Mouse (Mus musculus): ENCODE measurements around the gene Tmtc1. TPM values are rescaled to one million over a fixed set of nuclear protein-coding genes. Genes with fewer than 3 reads are reported as not detected.

The Tmtc1 gene
- polyA plus RNA-seq, 1 experiment from 2014 or later: 0.74 TPM

DNA sequence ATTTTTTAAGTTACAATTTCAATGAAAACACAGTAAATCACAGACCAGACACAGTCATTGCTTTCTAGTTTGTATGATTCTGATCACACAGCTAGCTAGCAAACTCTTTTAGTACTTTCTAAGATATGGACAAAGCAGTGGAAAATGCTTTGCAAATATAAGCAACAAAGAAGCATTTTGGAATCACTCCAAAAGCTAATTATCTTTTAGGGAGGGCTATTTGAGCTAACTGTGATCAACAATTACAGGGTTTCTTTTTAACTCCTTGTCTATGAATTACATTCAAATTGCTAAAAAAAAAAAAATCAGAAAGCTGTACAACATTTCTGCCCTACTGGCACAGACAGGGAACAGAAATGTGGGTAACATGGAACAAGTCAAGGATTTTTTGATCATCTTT, 114.2 kb downstream of the Tmtc1 start:
- H3K4me1 ChIP-seq (replicated peaks; ENCODE audit: control insufficient read depth, insufficient read depth, low read length): no peaks in the 10 kb centered on the region
- ATAC-seq (ENCODE audit: low FRiP score): no peak
- no peak for DNase-seq (ENCODE audit: low spot score)

GRCm38 (mm10) chr6:148328928-148329327, 115.3 kb downstream of the Tmtc1 start:
- Histone ChIP-seq H3K9me3 (ENCODE audit: control insufficient read depth, low read length) (no peaks in the 10 kb centered on the region), H3K36me3 (ENCODE audit: control insufficient read depth, insufficient read depth, low read length) (no peaks in the 10 kb centered on the region), H3K4me2 (replicated peaks; ENCODE audit: low read depth, low read length) (no peak overlapping the region), H3K4me1 (replicated peaks; ENCODE audit: control insufficient read depth, insufficient read depth, low read length) (no peaks in the 10 kb centered on the region), H3K27me3 (ENCODE audit: control insufficient read depth, insufficient read depth, low read length) (no peaks in the 10 kb centered on the region), H3K9ac (ENCODE audit: low read depth, low read length) (no peak overlapping the region), H3K4me3 (ENCODE audit: low read depth, low read length) (no peak overlapping the region), H3K27ac (ENCODE audit: low read depth, low read length) (no peak overlapping the region)
- WGBS: 84% methylated on average over 2 of the region's 2 CpGs
- no peak for ATAC-seq (ENCODE audit: low FRiP score)
- no peak for DNase-seq (ENCODE audit: low spot score)

More for the DNA sequence above, 114.2 kb downstream of the Tmtc1 start:
- Histone ChIP-seq H3K9ac (ENCODE audit: low read depth, low read length) (no peak overlapping the region), H3K27ac (ENCODE audit: low read depth, low read length) (no peak overlapping the region), H3K27me3 (ENCODE audit: control insufficient read depth, insufficient read depth, low read length) (no peaks in the 10 kb centered on the region), H3K4me2 (replicated peaks; ENCODE audit: low read depth, low read length) (no peak overlapping the region), H3K9me3 (ENCODE audit: control insufficient read depth, low read length) (no peaks in the 10 kb centered on the region), H3K4me3 (ENCODE audit: low read depth, low read length) (no peak overlapping the region), H3K36me3 (ENCODE audit: control insufficient read depth, insufficient read depth, low read length) (no peaks in the 10 kb centered on the region)

GRCm38 (mm10) chr6:148328130-148328529, 116.1 kb downstream of the Tmtc1 start:
- Histone ChIP-seq H3K4me1 (replicated peaks; ENCODE audit: control insufficient read depth, insufficient read depth, low read length) (no peaks in the 10 kb centered on the region), H3K9me3 (ENCODE audit: control insufficient read depth, low read length) (no peaks in the 10 kb centered on the region), H3K36me3 (ENCODE audit: control insufficient read depth, insufficient read depth, low read length) (no peaks in the 10 kb centered on the region), H3K27me3 (ENCODE audit: control insufficient read depth, insufficient read depth, low read length) (no peaks in the 10 kb centered on the region), H3K4me3 (ENCODE audit: low read depth, low read length) (no peak overlapping the region), H3K4me2 (replicated peaks; ENCODE audit: low read depth, low read length) (no peak overlapping the region), H3K27ac (ENCODE audit: low read depth, low read length) (no peak overlapping the region), H3K9ac (ENCODE audit: low read depth, low read length) (no peak overlapping the region)
- no peak for DNase-seq (ENCODE audit: low spot score)
- ATAC-seq (ENCODE audit: low FRiP score): no peak
- WGBS: 86% methylated on average over 6 of the region's 6 CpGs

GRCm38 (mm10) chr6:148318736-148319135, 125.5 kb downstream of the Tmtc1 start:
- no peak for ATAC-seq (ENCODE audit: low FRiP score)
- no peaks in the 10 kb centered on the region for H3K36me3 ChIP-seq (ENCODE audit: control insufficient read depth, insufficient read depth, low read length)
- H3K4me2 ChIP-seq (replicated peaks; ENCODE audit: low read depth, low read length): no peak overlapping the region
- H3K9me3 ChIP-seq (ENCODE audit: control insufficient read depth, low read length): no peaks in the 10 kb centered on the region
- no peak for DNase-seq (ENCODE audit: low spot score)
- H3K4me3 ChIP-seq (ENCODE audit: low read depth, low read length): no peak overlapping the region
- no peak overlapping the region for H3K27ac ChIP-seq (ENCODE audit: low read depth, low read length)
- no peak overlapping the region for H3K9ac ChIP-seq (ENCODE audit: low read depth, low read length)
- no peaks in the 10 kb centered on the region for H3K27me3 ChIP-seq (ENCODE audit: control insufficient read depth, insufficient read depth, low read length)
- H3K4me1 ChIP-seq (replicated peaks; ENCODE audit: control insufficient read depth, insufficient read depth, low read length): no peaks in the 10 kb centered on the region

GRCm38 (mm10) chr6:148315571-148316080, 128.6 kb downstream of the Tmtc1 start:
- Histone ChIP-seq H3K4me3 (ENCODE audit: low read depth, low read length) (no peak overlapping the region), H3K4me2 (replicated peaks; ENCODE audit: low read depth, low read length) (no peak overlapping the region), H3K27me3 (ENCODE audit: control insufficient read depth, insufficient read depth, low read length) (no peaks in the 10 kb centered on the region), H3K9ac (ENCODE audit: low read depth, low read length) (no peak overlapping the region), H3K9me3 (ENCODE audit: control insufficient read depth, low read length) (no peaks in the 10 kb centered on the region), H3K27ac (ENCODE audit: low read depth, low read length) (no peak overlapping the region), H3K4me1 (replicated peaks; ENCODE audit: control insufficient read depth, insufficient read depth, low read length) (no peaks in the 10 kb centered on the region), H3K36me3 (ENCODE audit: control insufficient read depth, insufficient read depth, low read length) (no peaks in the 10 kb centered on the region)
- 82% methylated on average over 5 of the region's 5 CpGs for WGBS
- DNase-seq (ENCODE audit: low spot score) (no peak), ATAC-seq (ENCODE audit: low FRiP score) (no peak)

DNA sequence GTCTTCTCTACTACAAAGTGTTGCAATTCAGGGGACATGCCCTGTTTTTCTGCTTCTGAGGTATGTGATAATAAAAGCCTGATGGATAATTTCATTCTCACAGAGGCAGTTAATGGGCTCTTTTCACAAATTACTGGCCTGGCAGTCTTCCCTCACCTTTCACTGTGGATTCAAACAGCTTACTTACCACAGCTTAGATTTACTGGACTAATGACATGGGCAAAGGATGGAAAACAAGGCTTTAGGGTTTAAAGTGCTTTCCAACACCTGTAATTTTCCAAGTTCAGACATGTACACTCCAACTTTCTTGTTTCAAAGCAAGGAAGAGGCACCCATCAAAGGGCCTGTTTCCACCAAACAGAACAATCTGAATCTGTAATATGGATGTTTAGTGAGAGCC, 129.1 kb downstream of the Tmtc1 start:
- ATAC-seq (ENCODE audit: low FRiP score) (no peak), DNase-seq (ENCODE audit: low spot score) (no peak)
- Histone ChIP-seq H3K4me1 (replicated peaks; ENCODE audit: control insufficient read depth, insufficient read depth, low read length) (no peaks in the 10 kb centered on the region), H3K9ac (ENCODE audit: low read depth, low read length) (no peak overlapping the region), H3K27me3 (ENCODE audit: control insufficient read depth, insufficient read depth, low read length) (no peaks in the 10 kb centered on the region), H3K27ac (ENCODE audit: low read depth, low read length) (no peak overlapping the region), H3K36me3 (ENCODE audit: control insufficient read depth, insufficient read depth, low read length) (no peaks in the 10 kb centered on the region), H3K4me3 (ENCODE audit: low read depth, low read length) (no peak overlapping the region), H3K9me3 (ENCODE audit: control insufficient read depth, low read length) (no peaks in the 10 kb centered on the region), H3K4me2 (replicated peaks; ENCODE audit: low read depth, low read length) (no peak overlapping the region)

DNA sequence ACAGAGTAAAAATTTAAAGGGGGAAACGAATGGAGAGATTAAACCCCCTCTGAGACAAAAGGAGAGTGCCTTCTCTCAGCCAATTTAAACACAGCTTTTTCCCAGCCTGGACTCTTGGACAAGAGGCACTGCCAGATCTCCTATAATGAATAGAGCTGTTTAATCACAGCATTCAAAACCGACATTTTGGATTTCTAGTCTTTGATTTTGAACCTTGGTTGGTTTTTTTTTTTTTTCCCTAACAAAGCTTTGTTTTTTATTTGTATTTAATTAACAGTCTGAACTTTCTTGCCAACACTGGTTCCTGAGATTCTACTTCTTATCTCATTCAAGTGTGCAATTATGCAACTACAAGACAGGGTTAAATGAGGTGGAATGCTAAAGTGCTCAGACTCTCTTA, 133.2 kb downstream of the Tmtc1 start:
- Histone ChIP-seq H3K27ac (ENCODE audit: low read depth, low read length) (no peak overlapping the region), H3K27me3 (ENCODE audit: control insufficient read depth, insufficient read depth, low read length) (no peaks in the 10 kb centered on the region), H3K9me3 (ENCODE audit: control insufficient read depth, low read length) (no peaks in the 10 kb centered on the region), H3K4me2 (replicated peaks; ENCODE audit: low read depth, low read length) (no peak overlapping the region), H3K9ac (ENCODE audit: low read depth, low read length) (no peak overlapping the region), H3K4me1 (replicated peaks; ENCODE audit: control insufficient read depth, insufficient read depth, low read length) (no peaks in the 10 kb centered on the region), H3K36me3 (ENCODE audit: control insufficient read depth, insufficient read depth, low read length) (no peaks in the 10 kb centered on the region), H3K4me3 (ENCODE audit: low read depth, low read length) (no peak overlapping the region)
- WGBS: 55% methylated on average over 2 of the region's 2 CpGs
- DNase-seq (ENCODE audit: low spot score) (no peak), ATAC-seq (ENCODE audit: low FRiP score) (no peak)

DNA sequence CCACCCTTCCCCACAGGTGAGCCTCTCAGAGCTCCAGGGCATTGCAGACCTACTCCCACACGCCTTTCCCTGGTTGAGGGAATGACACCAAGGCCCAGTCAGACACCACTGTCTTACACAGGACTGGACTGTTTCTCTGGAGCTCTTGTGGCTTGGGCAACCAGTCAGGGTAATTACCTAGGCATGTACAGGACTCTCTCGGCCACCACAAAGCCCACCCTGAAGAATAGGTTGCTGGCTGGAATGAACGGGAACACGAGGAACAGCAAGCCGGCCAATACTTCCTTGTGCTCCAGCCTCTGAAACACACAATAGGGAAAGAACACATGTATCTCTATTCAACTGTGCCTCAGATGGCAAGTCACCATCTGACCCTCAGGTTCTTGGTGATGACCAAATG, 138.4 kb downstream of the Tmtc1 start:
- no peak overlapping the region for H3K27ac ChIP-seq (ENCODE audit: low read depth, low read length)

DNA sequence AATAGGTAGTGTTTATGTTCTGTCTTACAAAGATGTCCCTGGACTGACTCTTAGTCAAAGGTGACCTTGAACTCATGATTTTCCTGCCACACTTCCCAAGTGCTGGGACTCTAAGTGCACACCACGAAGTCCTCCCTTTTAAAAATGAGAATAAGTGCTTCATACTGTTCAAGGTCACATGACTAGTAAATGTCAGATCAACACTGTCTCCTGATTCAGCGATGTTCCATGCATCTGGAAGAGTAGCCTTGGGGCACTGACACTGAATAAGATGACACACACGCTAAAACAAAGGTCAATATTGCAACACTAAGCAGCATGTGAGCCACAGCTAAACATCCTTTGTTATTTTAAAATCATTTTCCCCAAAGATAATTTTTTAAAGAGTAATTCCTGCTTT, 139.0 kb downstream of the Tmtc1 start:
- H3K27ac ChIP-seq (ENCODE audit: low read depth, low read length): no peak overlapping the region
- 77% methylated on average over 3 of the region's 3 CpGs for WGBS
- H3K4me3 ChIP-seq (ENCODE audit: low read depth, low read length): no peak overlapping the region
- no peak overlapping the region for H3K4me2 ChIP-seq (replicated peaks; ENCODE audit: low read depth, low read length)
- no peaks in the 10 kb centered on the region for H3K27me3 ChIP-seq (ENCODE audit: control insufficient read depth, insufficient read depth, low read length)
- no peaks in the 10 kb centered on the region for H3K9me3 ChIP-seq (ENCODE audit: control insufficient read depth, low read length)
- DNase-seq (ENCODE audit: low spot score): no peak
- no peaks in the 10 kb centered on the region for H3K4me1 ChIP-seq (replicated peaks; ENCODE audit: control insufficient read depth, insufficient read depth, low read length)
- no peaks in the 10 kb centered on the region for H3K36me3 ChIP-seq (ENCODE audit: control insufficient read depth, insufficient read depth, low read length)
- no peak overlapping the region for H3K9ac ChIP-seq (ENCODE audit: low read depth, low read length)
- ATAC-seq (ENCODE audit: low FRiP score): no peak

More for the DNA sequence above, 138.4 kb downstream of the Tmtc1 start:
- Histone ChIP-seq H3K4me1 (replicated peaks; ENCODE audit: control insufficient read depth, insufficient read depth, low read length) (no peaks in the 10 kb centered on the region), H3K4me2 (replicated peaks; ENCODE audit: low read depth, low read length) (no peak overlapping the region), H3K4me3 (ENCODE audit: low read depth, low read length) (no peak overlapping the region), H3K9ac (ENCODE audit: low read depth, low read length) (no peak overlapping the region), H3K9me3 (ENCODE audit: control insufficient read depth, low read length) (no peaks in the 10 kb centered on the region), H3K36me3 (ENCODE audit: control insufficient read depth, insufficient read depth, low read length) (no peaks in the 10 kb centered on the region), H3K27me3 (ENCODE audit: control insufficient read depth, insufficient read depth, low read length) (no peaks in the 10 kb centered on the region)
- DNase-seq (ENCODE audit: low spot score): no peak
- no peak for ATAC-seq (ENCODE audit: low FRiP score)
- WGBS: 87% methylated on average over 5 of the region's 5 CpGs

All from hindbrain, embryonic 11.5 days (tissue).